Mouse (Mus musculus): ENCODE results near the gene Ano9.

Ano9 gene

DNA sequence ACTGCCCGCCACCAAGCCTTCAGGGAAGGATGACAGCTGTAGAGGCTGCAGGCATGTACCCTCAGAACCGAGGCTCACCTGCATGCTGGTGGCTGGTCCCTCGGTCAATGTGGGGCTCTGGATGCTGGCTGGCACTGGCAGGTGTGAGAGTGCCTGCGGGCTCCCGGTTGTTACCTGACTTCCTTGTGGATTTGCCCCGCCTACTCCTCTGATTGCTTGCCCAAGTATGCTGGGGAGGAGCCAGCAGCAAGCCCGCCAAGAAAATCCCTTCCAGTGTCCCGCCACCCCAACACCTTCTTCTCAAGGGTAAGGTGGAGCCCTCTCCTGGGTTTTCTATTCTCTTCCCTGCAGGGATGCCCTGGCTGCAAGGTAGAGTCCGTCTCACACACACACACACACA lies at the start of gene Ano9:
TSS of gene Ano9 (minus strand) at position 171 of the 400 bp plus-strand sequence.
- H3K9me3 ChIP-seq (ENCODE audit: low read length) = no peaks in the 10 kb centered on the region
- H3K27me3 ChIP-seq (ENCODE audit: insufficient read depth, low read length) = no peaks in the 10 kb centered on the region
- no peak for TF ChIP-seq POU5F1 (IDR thresholded peaks at IDR 0.05; ENCODE audit: borderline replicate concordance, low read length)
- TF ChIP-seq NANOG (IDR thresholded peaks at IDR 0.05; ENCODE audit: borderline replicate concordance, low read length) = no peak
- TF ChIP-seq CTCF (conservative IDR thresholded peaks at IDR 0.05; ENCODE audit: low read length) = no peak

DNA sequence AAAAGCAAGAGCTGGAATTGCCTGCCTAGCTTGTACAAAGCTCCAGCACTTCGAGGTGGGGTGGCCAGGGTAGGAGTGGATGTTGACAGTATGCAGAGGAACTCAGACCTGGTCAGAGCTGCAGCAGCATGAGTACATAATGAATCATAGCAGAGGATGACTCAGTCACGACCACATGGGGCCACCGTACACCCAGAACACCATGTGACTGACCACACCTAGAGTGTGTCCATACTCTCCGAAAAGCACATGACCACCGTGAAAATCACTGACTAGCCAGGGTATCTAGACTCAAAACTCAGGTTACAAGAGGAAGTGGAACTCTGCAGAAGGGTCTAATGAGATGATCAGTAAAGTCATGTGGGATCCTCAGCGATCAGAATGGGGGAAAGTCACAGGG lies 47.2 kb upstream of the Ano9 start:
- Histone ChIP-seq H3K36me3 (ENCODE audit: insufficient read depth, low read length) (peaks cover 62% of the 10 kb centered on the region), H3K4me1 (replicated peaks; ENCODE audit: low read depth, low read length) (peaks cover 44% of the 10 kb centered on the region), H3K27me3 (ENCODE audit: insufficient read depth, low read length) (no peaks in the 10 kb centered on the region), H3K4me3 (replicated peaks; ENCODE audit: low read length) (no peak overlapping the region), H3K9me3 (ENCODE audit: low read length) (no peaks in the 10 kb centered on the region)
- TF ChIP-seq NANOG (IDR thresholded peaks at IDR 0.05; ENCODE audit: borderline replicate concordance, low read length) = no peak
- TF ChIP-seq POU5F1 (IDR thresholded peaks at IDR 0.05; ENCODE audit: borderline replicate concordance, low read length) = no peak
- TF ChIP-seq CTCF (conservative IDR thresholded peaks at IDR 0.05; ENCODE audit: low read length) = no peak

More for the DNA sequence above, at the start of gene Ano9:
- peak within 1 kb of the TSS; percentile 81 for H3K4me3 ChIP-seq (replicated peaks; ENCODE audit: low read length)
- peaks cover 22% of the 10 kb centered on the region for H3K36me3 ChIP-seq (ENCODE audit: insufficient read depth, low read length)
- peaks cover 89% of the 10 kb centered on the region for H3K4me1 ChIP-seq (replicated peaks; ENCODE audit: low read depth, low read length)

DNA sequence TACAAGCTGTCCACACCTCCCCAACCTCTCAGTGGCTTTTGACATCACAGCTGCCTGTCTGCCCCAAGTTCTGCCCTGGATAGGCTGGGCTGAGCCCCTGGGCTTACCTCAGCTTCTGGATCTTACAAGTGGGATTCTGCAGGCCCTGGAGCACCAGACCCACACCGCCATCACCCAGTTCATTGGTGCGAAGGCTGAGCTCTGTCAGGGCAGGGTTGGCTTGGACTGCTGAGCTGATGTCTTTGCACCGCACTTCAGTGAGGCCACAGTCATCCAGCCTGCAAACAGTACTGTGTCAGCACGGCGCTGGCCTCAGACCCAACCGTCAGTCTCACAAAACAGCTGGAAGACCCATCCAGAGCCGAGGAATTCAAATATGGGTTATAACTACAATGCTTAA lies 46.8 kb upstream of the Ano9 start:
- TF ChIP-seq NANOG (IDR thresholded peaks at IDR 0.05; ENCODE audit: borderline replicate concordance, low read length) (no peak), POU5F1 (IDR thresholded peaks at IDR 0.05; ENCODE audit: borderline replicate concordance, low read length) (no peak), CTCF (conservative IDR thresholded peaks at IDR 0.05; ENCODE audit: low read length) (no peak)
- Histone ChIP-seq H3K4me3 (replicated peaks; ENCODE audit: low read length) (no peak overlapping the region), H3K27me3 (ENCODE audit: insufficient read depth, low read length) (no peaks in the 10 kb centered on the region), H3K4me1 (replicated peaks; ENCODE audit: low read depth, low read length) (peaks cover 41% of the 10 kb centered on the region), H3K36me3 (ENCODE audit: insufficient read depth, low read length) (peaks cover 67% of the 10 kb centered on the region), H3K9me3 (ENCODE audit: low read length) (no peaks in the 10 kb centered on the region)

DNA sequence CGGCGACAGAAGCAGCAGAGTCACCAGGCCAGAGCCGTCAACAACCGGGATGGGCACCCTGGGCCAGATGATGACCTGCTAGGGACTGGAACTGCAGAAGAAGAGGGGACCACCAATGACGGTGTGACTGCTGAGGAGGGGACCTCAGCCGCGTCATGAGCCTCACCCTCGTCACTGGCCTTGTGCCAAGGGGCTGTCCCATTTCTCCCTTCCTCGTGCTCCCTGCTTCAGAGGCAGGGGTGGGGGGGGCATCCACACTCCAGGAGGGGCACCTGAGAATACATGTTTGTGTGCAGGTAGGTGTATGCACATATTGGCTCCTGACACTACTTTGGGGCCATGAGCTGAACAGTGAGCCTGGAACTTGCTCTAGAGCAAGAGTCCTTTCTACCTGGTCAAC lies 37.8 kb upstream of the Ano9 start:
- Histone ChIP-seq H3K27me3 (ENCODE audit: insufficient read depth, low read length) (no peaks in the 10 kb centered on the region), H3K36me3 (ENCODE audit: insufficient read depth, low read length) (peaks cover 93% of the 10 kb centered on the region), H3K4me1 (replicated peaks; ENCODE audit: low read depth, low read length) (peaks cover 49% of the 10 kb centered on the region), H3K9me3 (ENCODE audit: low read length) (no peaks in the 10 kb centered on the region), H3K4me3 (replicated peaks; ENCODE audit: low read length) (no peak overlapping the region)
- TF ChIP-seq NANOG (IDR thresholded peaks at IDR 0.05; ENCODE audit: borderline replicate concordance, low read length) = no peak
- no peak for TF ChIP-seq CTCF (conservative IDR thresholded peaks at IDR 0.05; ENCODE audit: low read length)
- TF ChIP-seq POU5F1 (IDR thresholded peaks at IDR 0.05; ENCODE audit: borderline replicate concordance, low read length) = no peak

DNA sequence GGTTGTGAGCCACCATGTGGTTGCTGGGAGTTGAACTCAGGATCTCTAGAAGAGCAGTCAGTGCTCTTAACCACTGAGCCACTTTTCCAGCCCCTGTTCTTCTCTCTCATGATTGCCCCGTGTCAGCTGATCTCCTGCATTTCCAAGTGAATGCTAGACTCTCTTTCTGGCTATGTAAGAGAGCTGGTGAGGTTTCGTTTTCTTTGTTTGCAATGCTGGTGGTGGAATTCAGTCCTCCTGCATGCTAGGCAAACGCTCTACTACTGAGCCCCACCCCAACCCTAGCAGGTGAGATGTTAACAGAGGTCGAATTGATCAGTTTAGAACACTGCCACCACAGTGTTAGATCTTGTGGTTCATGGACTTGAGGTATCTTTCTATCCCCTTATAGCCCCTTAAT lies 31.0 kb upstream of the Ano9 start:
- TF ChIP-seq POU5F1 (IDR thresholded peaks at IDR 0.05; ENCODE audit: borderline replicate concordance, low read length) = no peak
- no peak for TF ChIP-seq CTCF (conservative IDR thresholded peaks at IDR 0.05; ENCODE audit: low read length)
- peak; percentile 57; the same call in 1 of the 2 replicates for TF ChIP-seq NANOG (IDR thresholded peaks at IDR 0.05; ENCODE audit: borderline replicate concordance, low read length)
- no peaks in the 10 kb centered on the region for H3K9me3 ChIP-seq (ENCODE audit: low read length)
- peaks cover 87% of the 10 kb centered on the region for H3K4me1 ChIP-seq (replicated peaks; ENCODE audit: low read depth, low read length)
- peaks cover 89% of the 10 kb centered on the region for H3K36me3 ChIP-seq (ENCODE audit: insufficient read depth, low read length)
- H3K27me3 ChIP-seq (ENCODE audit: insufficient read depth, low read length) = no peaks in the 10 kb centered on the region
- peak overlapping the region; percentile 68; the same call in 1 of the 2 replicates for H3K4me3 ChIP-seq (replicated peaks; ENCODE audit: low read length)

DNA sequence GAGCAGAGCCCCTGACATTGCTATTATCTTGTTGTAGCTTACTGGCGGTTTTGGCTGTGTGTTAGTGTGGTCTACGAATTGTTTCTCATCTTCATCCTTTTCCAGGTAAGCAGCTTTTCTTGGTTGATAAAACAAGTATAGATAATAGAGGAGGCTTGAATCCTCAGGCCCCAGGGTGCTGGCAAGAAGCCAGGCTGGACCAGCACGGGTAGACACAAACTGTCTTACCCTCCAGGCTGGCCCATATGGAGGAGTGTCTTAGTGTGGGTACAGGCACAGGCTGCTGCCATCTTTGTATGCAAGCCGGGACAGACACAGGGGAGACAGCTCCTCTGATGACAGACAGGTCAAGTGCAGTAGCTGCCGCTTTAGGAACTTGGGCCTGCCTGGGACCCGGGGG lies 29.4 kb upstream of the Ano9 start:
- H3K4me1 ChIP-seq (replicated peaks; ENCODE audit: low read depth, low read length) = peaks cover 91% of the 10 kb centered on the region
- no peaks in the 10 kb centered on the region for H3K9me3 ChIP-seq (ENCODE audit: low read length)
- TF ChIP-seq POU5F1 (IDR thresholded peaks at IDR 0.05; ENCODE audit: borderline replicate concordance, low read length) = no peak
- TF ChIP-seq CTCF (conservative IDR thresholded peaks at IDR 0.05; ENCODE audit: low read length) = no peak
- TF ChIP-seq NANOG (IDR thresholded peaks at IDR 0.05; ENCODE audit: borderline replicate concordance, low read length) = no peak
- no peaks in the 10 kb centered on the region for H3K27me3 ChIP-seq (ENCODE audit: insufficient read depth, low read length)
- H3K4me3 ChIP-seq (replicated peaks; ENCODE audit: low read length) = peak overlapping the region; percentile 43; the same call in 1 of the 2 replicates
- H3K36me3 ChIP-seq (ENCODE audit: insufficient read depth, low read length) = peaks cover 89% of the 10 kb centered on the region

DNA sequence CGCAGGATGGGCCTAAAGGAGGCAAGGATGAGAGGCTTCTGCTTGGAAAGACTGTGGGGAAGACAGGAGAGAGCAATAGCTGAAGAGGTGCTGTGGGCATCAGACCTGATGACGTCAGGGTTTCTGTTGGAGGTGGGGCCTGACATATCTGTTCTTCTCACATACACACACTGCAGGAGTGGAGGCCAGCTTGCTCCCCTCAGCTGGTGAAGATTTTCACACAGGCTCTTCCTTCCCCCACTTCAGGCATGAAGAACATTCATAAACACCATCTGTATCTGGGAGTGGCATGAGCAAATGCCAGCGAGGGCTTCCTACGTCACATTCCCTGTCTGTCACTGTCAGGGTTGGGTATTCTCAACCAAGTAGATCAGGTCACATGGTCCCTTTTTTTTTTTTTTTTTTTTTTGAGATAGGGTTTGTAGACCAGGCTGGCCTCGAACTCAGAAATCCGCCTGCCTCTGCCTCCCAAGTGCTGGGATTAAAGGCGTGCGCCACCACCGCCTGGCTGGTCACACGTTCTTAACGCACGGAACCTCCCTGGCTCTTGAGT lies 28.5 kb upstream of the Ano9 start:
- H3K4me1 ChIP-seq (replicated peaks; ENCODE audit: low read depth, low read length) = peaks cover 89% of the 10 kb centered on the region
- peaks cover 89% of the 10 kb centered on the region for H3K36me3 ChIP-seq (ENCODE audit: insufficient read depth, low read length)
- H3K27me3 ChIP-seq (ENCODE audit: insufficient read depth, low read length) = no peaks in the 10 kb centered on the region
- no peak overlapping the region for H3K4me3 ChIP-seq (replicated peaks; ENCODE audit: low read length)
- no peak for TF ChIP-seq NANOG (IDR thresholded peaks at IDR 0.05; ENCODE audit: borderline replicate concordance, low read length)
- no peak for TF ChIP-seq CTCF (conservative IDR thresholded peaks at IDR 0.05; ENCODE audit: low read length)
- TF ChIP-seq POU5F1 (IDR thresholded peaks at IDR 0.05; ENCODE audit: borderline replicate concordance, low read length) = no peak
- no peaks in the 10 kb centered on the region for H3K9me3 ChIP-seq (ENCODE audit: low read length)

DNA sequence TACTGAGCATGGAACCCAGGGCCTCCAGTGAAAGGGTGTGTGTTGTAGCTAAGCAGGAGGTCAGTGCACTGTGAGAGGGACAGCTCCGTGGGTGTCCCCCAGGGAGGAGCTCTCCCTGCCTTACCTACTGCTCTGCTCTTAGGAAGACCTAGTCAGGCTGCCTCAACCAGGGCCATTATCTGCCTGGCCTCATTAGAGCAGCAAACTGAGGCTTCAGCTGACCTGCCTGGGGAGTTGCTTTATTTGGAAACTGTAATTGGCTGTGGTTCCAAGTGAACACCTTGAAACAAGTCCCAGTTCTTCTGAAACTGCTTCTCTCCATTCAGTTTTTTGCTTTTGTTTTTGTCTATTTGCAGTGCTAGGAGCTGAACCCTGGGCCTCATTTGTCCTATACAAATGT lies 27.8 kb upstream of the Ano9 start:
- no peaks in the 10 kb centered on the region for H3K9me3 ChIP-seq (ENCODE audit: low read length)
- H3K36me3 ChIP-seq (ENCODE audit: insufficient read depth, low read length) = peaks cover 88% of the 10 kb centered on the region
- H3K4me3 ChIP-seq (replicated peaks; ENCODE audit: low read length) = no peak overlapping the region
- peaks cover 85% of the 10 kb centered on the region for H3K4me1 ChIP-seq (replicated peaks; ENCODE audit: low read depth, low read length)
- no peaks in the 10 kb centered on the region for H3K27me3 ChIP-seq (ENCODE audit: insufficient read depth, low read length)
- TF ChIP-seq CTCF (conservative IDR thresholded peaks at IDR 0.05; ENCODE audit: low read length) (no peak), NANOG (IDR thresholded peaks at IDR 0.05; ENCODE audit: borderline replicate concordance, low read length) (no peak), POU5F1 (IDR thresholded peaks at IDR 0.05; ENCODE audit: borderline replicate concordance, low read length) (no peak)

DNA sequence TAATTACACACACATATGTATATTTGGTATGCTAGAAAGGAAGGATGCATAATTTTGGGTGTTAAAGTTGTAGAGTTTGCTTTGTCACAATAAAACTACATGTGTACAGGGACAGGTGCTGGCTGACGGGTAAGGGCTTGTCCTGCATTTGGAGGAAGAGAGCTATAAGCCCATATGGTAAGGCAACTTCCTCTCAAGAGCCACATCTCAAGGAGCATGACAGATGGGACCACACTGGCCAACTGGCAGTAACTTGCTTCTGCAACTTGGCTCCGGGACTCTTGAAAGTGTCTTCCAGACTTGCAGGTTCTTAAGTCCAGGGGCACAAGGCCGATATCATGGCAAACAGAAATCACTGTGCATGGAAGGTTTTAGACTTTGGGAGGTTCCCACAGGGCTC lies 27.0 kb upstream of the Ano9 start:
- peaks cover 87% of the 10 kb centered on the region for H3K36me3 ChIP-seq (ENCODE audit: insufficient read depth, low read length)
- TF ChIP-seq CTCF (conservative IDR thresholded peaks at IDR 0.05; ENCODE audit: low read length) = no peak
- no peak for TF ChIP-seq POU5F1 (IDR thresholded peaks at IDR 0.05; ENCODE audit: borderline replicate concordance, low read length)
- no peak for TF ChIP-seq NANOG (IDR thresholded peaks at IDR 0.05; ENCODE audit: borderline replicate concordance, low read length)
- H3K4me1 ChIP-seq (replicated peaks; ENCODE audit: low read depth, low read length) = peaks cover 79% of the 10 kb centered on the region
- no peaks in the 10 kb centered on the region for H3K27me3 ChIP-seq (ENCODE audit: insufficient read depth, low read length)
- H3K9me3 ChIP-seq (ENCODE audit: low read length) = no peaks in the 10 kb centered on the region
- H3K4me3 ChIP-seq (replicated peaks; ENCODE audit: low read length) = no peak overlapping the region
